Mouse (Mus musculus) liver, embryonic 16.5 days (tissue): ENCODE results near the gene Il17re. TPM values are rescaled to one million over a fixed set of nuclear protein-coding genes. Genes with fewer than 3 reads are reported as not detected.
A peak's percentile ranks its signal among the peaks of the same experiment; 100 is the strongest.

Experiments used
- ATAC-seq: fragments of 200-750 bp; cut with Nextera tagmentation; 2 replicates; pipeline ENCODE4 v1.8.0; 2017; ENCODE audit warnings: low read depth, mild to moderate bottlenecking, moderate number of reproducible peaks, moderate library complexity
- H3K27ac ChIP-seq: fragments of 300-500 bp; sonication (generic); 2 replicates; pipeline ENCODE4 v1.5.1; 2014; ENCODE audit warnings: mild to moderate bottlenecking, low read length
- H3K27me3 ChIP-seq: fragments of 300-500 bp; sonication (generic); 2 replicates; pipeline ENCODE4 v1.6.1; 2014; ENCODE audit warnings: low read depth, low read length, mixed read lengths; ENCODE audit not compliant: control insufficient read depth, insufficient read depth
- H3K36me3 ChIP-seq: fragments of 300-500 bp; sonication (generic); 2 replicates; pipeline ENCODE4 v1.6.1; 2014; ENCODE audit warnings: mild to moderate bottlenecking; ENCODE audit not compliant: control insufficient read depth, insufficient read depth
- H3K4me1 ChIP-seq: fragments of 300-500 bp; sonication (generic); 2 replicates; pipeline ENCODE4 v1.6.1; 2014; ENCODE audit warnings: low read depth, low read length, mixed read lengths; ENCODE audit not compliant: control insufficient read depth
- H3K4me2 ChIP-seq: fragments of 300-500 bp; sonication (generic); 2 replicates; pipeline ENCODE4 v1.6.1; 2014; ENCODE audit warnings: low read depth, low read length, mixed read lengths
- H3K4me3 ChIP-seq: fragments of 300-500 bp; sonication (generic); 2 replicates; pipeline ENCODE4 v1.5.1; 2014; ENCODE audit warnings: low read depth, mild to moderate bottlenecking, low read length
- H3K9ac ChIP-seq: fragments of 300-500 bp; sonication (generic); 2 replicates; pipeline ENCODE4 v1.6.1; 2014; ENCODE audit warnings: low read depth, low read length
- H3K9me3 ChIP-seq: fragments of 300-500 bp; sonication (generic); replicated peaks from 2 replicates; pipeline ENCODE4 v1.6.1; 2016; ENCODE audit warnings: low read length; ENCODE audit not compliant: control insufficient read depth
- WGBS: fragments of 180-500 bp; shearing (Covaris S2); extraction: QIAGEN DNeasy Blood & Tissue Kit; methylation state at CpG from one replicate; pipeline ENCODE4 v1.1.7; 2014; ENCODE audit not compliant: insufficient replicate concordance; 5-methylcytosine and 5-hydroxymethylcytosine counted together
- polyA plus RNA-seq: library from polyadenylated mRNA; unstranded; fragments of >200 nt; fragmentation: Nextera tagmentation; extraction: Ambion mirVana; gene quantifications from 2 replicates; pipeline ENCODE4 v1.2.1, GENCODE M21; 2015

Gene Il17re
- polyA plus RNA-seq: 0.19 and 0.33 TPM in 2 replicates

DNA sequence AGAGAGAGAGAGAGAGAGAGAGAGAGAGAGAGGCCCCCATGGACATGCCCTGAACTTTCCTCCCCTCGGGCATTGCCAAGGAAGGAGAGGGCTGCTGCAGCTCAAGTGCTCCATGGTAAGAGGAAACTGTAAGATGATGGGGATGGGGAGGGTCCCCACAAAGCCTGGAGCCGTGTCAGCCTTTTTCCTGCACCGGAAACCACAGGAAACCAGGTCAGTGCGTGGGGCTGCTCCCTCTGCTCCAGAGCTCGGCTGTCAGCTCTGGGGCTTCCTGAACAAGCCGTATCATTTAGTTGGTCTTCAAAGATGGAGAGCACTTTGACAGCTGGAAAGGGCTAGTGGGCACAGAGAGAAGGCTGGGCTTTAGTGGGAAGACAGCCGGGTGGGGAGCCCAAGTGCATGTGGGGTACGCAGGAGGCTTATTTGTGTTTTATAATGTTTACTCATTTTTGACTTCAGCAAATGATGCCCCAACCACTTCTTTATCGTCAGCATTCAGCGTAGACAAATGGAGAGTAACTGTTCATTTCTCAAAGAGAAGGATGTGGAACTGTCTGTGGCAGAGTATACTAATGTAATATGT lies at the start of gene Il17re:
TSS of gene Il17re (plus strand) at position 533 of the 583 bp plus-strand sequence.
- no peak within 1 kb of the TSS for H3K4me2 ChIP-seq
- H3K4me1 ChIP-seq: no peaks in the 10 kb centered on the region
- no peak for ATAC-seq
- H3K36me3 ChIP-seq: no peaks in the 10 kb centered on the region
- WGBS: 19% methylated on average over 10 of the region's 10 CpGs
- no peak within 1 kb of the TSS for H3K27ac ChIP-seq
- H3K4me3 ChIP-seq: no peak within 1 kb of the TSS
- H3K9me3 ChIP-seq: no peaks in the 10 kb centered on the region
- H3K9ac ChIP-seq: no peak within 1 kb of the TSS
- no peaks in the 10 kb centered on the region for H3K27me3 ChIP-seq

DNA sequence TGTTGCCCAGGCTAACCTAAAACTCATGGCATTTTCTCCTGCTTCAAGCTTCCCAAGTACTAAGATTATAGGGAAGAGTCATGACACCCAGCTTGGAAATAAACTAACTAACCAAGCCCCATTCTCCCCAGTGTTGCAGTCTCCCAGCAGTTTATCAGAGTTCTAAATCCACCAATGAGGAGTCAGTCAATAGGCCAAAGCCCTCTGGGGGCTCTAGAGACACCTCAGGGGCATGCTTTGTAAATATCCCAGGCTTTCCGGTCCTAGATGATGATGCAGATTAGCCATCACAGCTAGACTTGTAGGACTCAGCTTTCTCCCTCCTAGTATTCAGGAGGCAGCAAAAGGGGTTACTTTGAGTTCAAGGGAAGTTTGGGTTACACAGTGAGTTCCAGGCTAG lies 48.3 kb upstream of the Il17re start:
- Histone ChIP-seq H3K9ac (no peak overlapping the region), H3K4me3 (no peak overlapping the region), H3K36me3 (no peaks in the 10 kb centered on the region), H3K27me3 (no peaks in the 10 kb centered on the region), H3K27ac (no peak overlapping the region), H3K4me2 (no peak overlapping the region), H3K4me1 (no peaks in the 10 kb centered on the region), H3K9me3 (no peaks in the 10 kb centered on the region)
- ATAC-seq: no peak
- 55% methylated on average over 1 of the region's 1 CpGs for WGBS

DNA sequence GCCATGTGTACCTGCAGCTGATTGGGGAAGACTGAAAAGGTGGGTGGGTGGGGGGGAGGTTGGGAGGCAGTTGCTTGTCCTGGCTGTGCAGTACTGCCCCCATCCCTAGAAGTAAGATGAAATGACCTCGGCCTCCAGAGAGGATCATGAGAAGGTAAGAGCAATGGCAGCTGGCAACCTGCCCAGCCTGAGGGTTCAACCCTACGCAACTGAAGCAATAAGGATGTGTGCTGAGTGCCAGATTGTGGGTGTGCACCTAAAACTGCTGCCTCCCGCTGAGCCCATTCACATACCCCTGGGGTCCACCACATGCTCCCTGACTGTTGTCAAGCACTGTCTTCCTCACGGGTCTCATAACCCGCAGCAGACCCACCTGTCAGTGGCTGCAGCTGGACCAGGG lies 41.9 kb upstream of the Il17re start:
- peaks cover 16% of the 10 kb centered on the region for H3K4me1 ChIP-seq
- no peaks in the 10 kb centered on the region for H3K27me3 ChIP-seq
- ATAC-seq: no peak
- H3K9ac ChIP-seq: no peak overlapping the region
- H3K27ac ChIP-seq: no peak overlapping the region
- no peaks in the 10 kb centered on the region for H3K36me3 ChIP-seq
- whole genome bisulfite sequencing: 69% methylated on average over 5 of the region's 5 CpGs
- H3K4me3 ChIP-seq: no peak overlapping the region
- H3K4me2 ChIP-seq: no peak overlapping the region
- no peaks in the 10 kb centered on the region for H3K9me3 ChIP-seq

DNA sequence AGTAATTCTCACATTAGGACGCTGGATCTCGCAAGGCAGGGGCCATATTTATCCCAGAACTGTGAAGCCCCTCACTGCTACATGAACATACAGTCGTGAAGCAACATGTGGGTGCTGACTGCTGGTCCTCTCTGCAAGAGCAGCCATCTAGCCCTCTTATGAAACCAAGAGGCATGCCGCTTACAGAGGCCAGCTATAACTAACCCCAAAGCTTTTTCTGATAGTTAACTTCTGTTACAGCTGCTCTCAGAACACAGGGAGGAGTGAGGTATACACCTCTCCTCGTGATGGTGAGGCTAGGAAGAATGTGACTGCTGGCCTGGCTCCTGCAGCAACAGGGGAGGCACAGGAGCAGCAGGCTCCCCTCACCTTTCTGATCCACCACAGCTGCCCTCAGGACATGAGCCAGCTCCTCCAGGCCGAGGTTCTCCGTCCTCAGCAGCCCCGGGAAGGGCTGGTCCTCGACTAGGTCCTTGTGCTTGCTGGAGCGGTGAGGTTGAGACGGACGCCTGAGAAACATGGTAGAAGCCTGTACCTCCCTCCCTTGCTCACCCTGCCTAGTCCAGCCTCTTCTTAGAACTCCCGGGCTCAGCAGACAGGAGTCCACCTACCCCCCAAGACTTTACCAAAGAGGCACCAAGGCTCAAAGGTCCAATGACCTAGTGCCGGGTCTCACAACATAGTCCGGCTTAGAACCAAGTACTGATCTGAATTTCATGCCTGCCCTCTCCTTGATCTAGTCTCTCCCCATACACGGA lies 39.7 kb upstream of the Il17re start:
- H3K27me3 ChIP-seq: no peaks in the 10 kb centered on the region
- peak overlapping the region; percentile 77 for H3K4me3 ChIP-seq
- WGBS: 9% methylated on average over 16 of the region's 16 CpGs
- peaks cover 16% of the 10 kb centered on the region for H3K4me1 ChIP-seq
- ATAC-seq: peak; percentile 33
- no peaks in the 10 kb centered on the region for H3K36me3 ChIP-seq
- H3K9ac ChIP-seq: peak overlapping the region; percentile 83
- peak overlapping the region; percentile 94 for H3K4me2 ChIP-seq
- peak overlapping the region; percentile 46 for H3K27ac ChIP-seq
- H3K9me3 ChIP-seq: no peaks in the 10 kb centered on the region

DNA sequence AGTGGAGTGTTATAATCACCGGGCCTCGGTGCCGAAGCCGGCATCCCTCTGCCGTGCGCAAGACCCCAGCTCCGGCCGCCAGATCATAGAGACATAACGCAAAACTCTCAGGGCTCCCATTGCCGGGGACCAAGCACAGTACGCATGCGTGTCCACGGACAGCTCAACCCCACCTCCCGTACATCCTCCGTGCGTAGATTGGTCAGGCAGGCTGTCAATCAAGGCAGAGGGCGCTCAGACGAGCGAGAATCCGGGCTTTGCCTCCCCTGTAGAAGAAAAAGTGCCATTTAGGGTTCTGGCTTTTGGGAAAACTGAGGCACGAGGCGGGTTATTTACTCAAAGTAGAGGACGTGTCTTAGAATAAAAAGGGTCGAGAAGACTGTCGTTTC lies 39.1 kb upstream of the Il17re start, which contains the start of gene Rpusd3:
TSS of gene Rpusd3 (minus strand) at position 142 of the 389 bp plus-strand sequence.
- Histone ChIP-seq H3K4me1 (peaks cover 16% of the 10 kb centered on the region), H3K27me3 (no peaks in the 10 kb centered on the region), H3K9me3 (no peaks in the 10 kb centered on the region), H3K27ac (peak within 1 kb of the TSS; percentile 46), H3K9ac (peak within 1 kb of the TSS; percentile 83), H3K4me2 (peak within 1 kb of the TSS; percentile 94), H3K36me3 (no peaks in the 10 kb centered on the region), H3K4me3 (peak within 1 kb of the TSS; percentile 77)
- peak; percentile 99 for ATAC-seq
- under 1% methylated on average over 25 of the region's 25 CpGs for WGBS

DNA sequence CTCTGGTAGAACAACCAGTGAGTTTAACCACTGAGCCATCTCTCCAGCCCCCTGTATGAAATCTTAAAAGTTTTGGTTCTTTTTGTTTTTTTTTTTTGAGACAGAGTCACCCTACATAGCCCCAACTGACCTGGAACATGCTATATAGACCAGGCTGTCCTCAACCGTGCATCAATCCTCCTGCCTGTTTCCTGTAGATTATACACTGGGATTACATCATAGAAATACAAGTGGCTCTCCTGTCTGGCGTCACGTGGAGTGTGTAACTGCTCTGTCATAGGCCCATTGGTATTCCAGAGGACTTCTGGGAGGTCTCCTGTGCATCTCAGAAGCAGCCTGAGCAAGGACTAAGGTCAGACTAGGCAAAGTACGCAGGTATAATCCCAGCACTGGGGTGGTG lies 35.3 kb upstream of the Il17re start:
- H3K27ac ChIP-seq: no peak overlapping the region
- 30% methylated on average over 4 of the region's 4 CpGs for WGBS
- no peak overlapping the region for H3K9ac ChIP-seq
- no peaks in the 10 kb centered on the region for H3K27me3 ChIP-seq
- ATAC-seq: no peak
- no peaks in the 10 kb centered on the region for H3K9me3 ChIP-seq
- no peak overlapping the region for H3K4me2 ChIP-seq
- H3K4me3 ChIP-seq: no peak overlapping the region
- no peaks in the 10 kb centered on the region for H3K36me3 ChIP-seq
- peaks cover 12% of the 10 kb centered on the region for H3K4me1 ChIP-seq

DNA sequence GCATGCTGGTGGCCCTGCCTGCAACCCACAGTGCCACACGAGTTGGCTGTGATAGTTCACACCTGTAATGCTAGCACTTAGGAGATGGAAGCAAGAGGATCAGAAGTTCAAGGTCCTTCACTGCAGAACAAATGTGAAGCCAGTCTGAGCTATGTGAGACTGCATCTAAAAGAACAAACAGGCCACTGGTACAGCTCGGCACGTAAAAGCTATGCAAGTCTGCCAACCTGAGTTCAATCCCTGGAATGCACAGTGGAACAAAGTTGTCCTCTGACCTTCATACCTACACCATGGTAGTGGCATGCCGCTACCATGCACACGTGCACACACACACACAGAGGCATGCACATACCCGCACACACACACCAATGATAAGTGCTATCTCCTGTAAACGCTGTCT lies 34.1 kb upstream of the Il17re start:
- Histone ChIP-seq H3K9ac (no peak overlapping the region), H3K4me1 (peaks cover 5% of the 10 kb centered on the region), H3K9me3 (no peaks in the 10 kb centered on the region), H3K4me2 (no peak overlapping the region), H3K4me3 (no peak overlapping the region), H3K36me3 (no peaks in the 10 kb centered on the region), H3K27ac (no peak overlapping the region), H3K27me3 (no peaks in the 10 kb centered on the region)
- 59% methylated on average over 7 of the region's 7 CpGs for WGBS
- no peak for ATAC-seq

DNA sequence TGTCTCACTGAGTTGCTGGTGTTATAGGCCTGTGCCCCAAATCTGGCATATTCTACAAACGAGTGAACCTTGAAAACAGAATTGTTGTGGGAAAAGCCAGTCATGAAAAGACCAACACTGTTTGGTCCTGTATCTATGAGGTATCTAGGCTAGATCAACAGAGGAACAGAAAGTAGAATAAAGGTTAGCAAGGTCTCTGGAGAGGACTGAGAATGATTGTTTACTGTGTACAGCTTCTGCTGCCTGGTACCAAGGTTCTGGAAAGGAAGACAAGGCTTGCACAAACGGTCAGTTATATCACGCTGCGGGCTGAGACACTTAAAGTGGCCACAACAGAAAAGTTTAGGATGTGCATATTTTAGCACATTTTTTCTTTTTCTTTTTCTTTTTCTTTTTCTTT lies 31.6 kb upstream of the Il17re start:
- no peak for ATAC-seq
- no peak overlapping the region for H3K27ac ChIP-seq
- no peak overlapping the region for H3K4me2 ChIP-seq
- no peaks in the 10 kb centered on the region for H3K4me1 ChIP-seq
- H3K27me3 ChIP-seq: no peaks in the 10 kb centered on the region
- H3K4me3 ChIP-seq: no peak overlapping the region
- 70% methylated on average over 4 of the region's 4 CpGs for WGBS
- no peak overlapping the region for H3K9ac ChIP-seq
- no peaks in the 10 kb centered on the region for H3K36me3 ChIP-seq
- no peaks in the 10 kb centered on the region for H3K9me3 ChIP-seq

DNA sequence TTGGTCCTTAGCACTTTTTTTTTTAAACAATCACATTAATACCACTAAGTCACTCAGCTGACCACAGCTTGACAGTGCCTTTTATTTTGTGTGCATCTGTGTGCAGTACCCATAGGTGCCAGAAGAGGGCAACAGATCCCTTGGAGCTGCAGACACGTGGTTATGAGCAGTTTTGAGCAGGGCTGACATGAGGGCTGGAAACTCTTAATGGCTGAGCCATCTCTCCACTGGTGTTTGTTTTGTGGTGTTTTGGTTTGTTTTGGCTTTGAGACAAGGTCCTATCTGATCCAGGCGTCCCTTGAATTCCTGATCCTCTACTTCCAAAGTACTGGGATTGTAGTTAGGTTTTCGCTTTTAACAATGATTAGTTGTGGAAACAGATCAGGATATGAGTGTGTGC lies 30.9 kb upstream of the Il17re start:
- 56% methylated on average over 3 of the region's 3 CpGs for WGBS
- ATAC-seq: peak; percentile 20; the same call in 1 of the 2 replicates
- Histone ChIP-seq H3K27ac (no peak overlapping the region), H3K27me3 (no peaks in the 10 kb centered on the region), H3K4me2 (no peak overlapping the region), H3K9ac (no peak overlapping the region), H3K9me3 (no peaks in the 10 kb centered on the region), H3K4me1 (no peaks in the 10 kb centered on the region), H3K4me3 (no peak overlapping the region), H3K36me3 (no peaks in the 10 kb centered on the region)
